Mouse (Mus musculus): ENCODE measurements around the gene Ago1. TPM values are rescaled to one million over a fixed set of nuclear protein-coding genes. Genes with fewer than 3 reads are reported as not detected.

The Ago1 gene
- polyA plus RNA-seq (2012; rRNA removed), result 60.7 and 90.1 TPM in 2 replicates

DNA sequence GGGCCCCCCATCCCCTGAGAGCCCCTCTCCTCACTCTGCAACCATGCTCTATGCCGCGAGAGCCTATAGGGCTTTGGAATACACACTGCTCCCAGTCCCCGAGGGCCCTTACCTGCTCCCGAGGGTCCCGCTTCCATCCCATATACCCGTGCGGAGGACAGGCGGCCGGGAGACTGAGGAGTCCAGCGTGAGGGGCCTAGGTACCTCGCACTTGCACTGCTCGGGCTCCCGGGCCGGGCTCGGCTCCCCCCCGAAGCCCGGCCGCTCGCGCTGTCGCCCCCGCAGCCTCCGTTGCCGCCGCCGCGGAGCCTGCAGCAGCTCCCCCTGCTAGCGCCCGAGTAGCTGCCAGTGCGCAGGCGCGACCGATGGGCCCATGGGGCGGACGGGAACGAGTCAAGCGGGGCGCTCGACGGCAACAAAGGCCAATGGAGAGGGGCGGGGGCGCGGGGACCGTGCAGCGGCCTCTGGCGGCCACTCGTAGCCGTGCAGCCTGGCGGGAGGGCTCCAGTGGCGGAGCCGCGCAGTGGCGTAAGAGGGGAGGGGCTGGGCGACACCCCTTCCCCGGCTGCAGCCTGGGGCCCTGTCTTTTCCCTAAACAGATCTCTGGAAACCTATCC lies at the start of gene Ago1:
Ago1 (minus strand) TSS at position 299 of the 617 bp plus-strand sequence.
- DNase-seq (ENCODE audit: low read depth), result peak; percentile 98
- TF ChIP-seq CTCF (IDR thresholded peaks at IDR 0.05; ENCODE audit: borderline replicate concordance, extremely low read depth, insufficient read depth, insufficient read length) (peak; percentile 98), POLR2A (IDR thresholded peaks at IDR 0.05; ENCODE audit: borderline replicate concordance, extremely low read depth, insufficient read depth, insufficient read length, poor library complexity, severe bottlenecking) (peak; percentile 93)

DNA sequence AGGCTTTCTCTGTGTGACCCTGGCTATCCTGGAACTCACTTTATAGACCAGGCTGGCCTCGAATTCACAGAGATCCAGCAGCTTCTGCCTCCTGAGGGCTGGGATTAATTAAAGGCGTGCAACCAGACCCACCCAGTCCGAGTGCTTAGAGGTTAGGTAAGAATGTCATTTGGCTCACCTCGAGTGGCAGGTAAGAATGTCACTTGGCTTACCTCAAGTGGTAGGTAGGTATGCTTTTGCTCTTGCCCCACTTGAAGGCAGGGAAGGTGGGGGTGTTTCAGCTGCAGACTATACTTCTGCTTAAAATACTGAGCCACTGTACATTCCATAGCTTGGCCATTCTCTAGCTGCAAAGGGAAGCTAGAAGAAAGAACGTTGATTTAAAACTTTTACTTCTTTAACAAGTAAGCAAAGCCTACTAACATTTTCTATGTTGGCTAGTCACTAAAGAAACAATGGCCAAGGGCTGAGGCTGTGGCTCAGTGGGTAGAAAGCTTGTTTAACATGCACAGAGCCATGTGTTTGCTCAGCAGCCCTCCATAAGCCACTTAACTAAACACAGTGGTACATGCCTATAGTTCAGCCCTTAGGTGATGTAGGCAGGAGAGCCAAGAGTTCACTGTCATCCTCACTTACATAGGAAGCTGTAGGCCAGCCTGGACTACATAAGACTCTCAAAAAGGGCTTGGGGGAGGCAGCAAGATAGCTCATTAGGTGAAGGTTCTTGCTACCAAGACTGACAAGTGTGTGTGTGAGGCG lies 44.1 kb upstream of the Ago1 start:
- DNase-seq (ENCODE audit: low read depth), result no peak
- TF ChIP-seq POLR2A (IDR thresholded peaks at IDR 0.05; ENCODE audit: borderline replicate concordance, extremely low read depth, insufficient read depth, insufficient read length, poor library complexity, severe bottlenecking) (no peak), CTCF (IDR thresholded peaks at IDR 0.05; ENCODE audit: borderline replicate concordance, extremely low read depth, insufficient read depth, insufficient read length) (no peak)

DNA sequence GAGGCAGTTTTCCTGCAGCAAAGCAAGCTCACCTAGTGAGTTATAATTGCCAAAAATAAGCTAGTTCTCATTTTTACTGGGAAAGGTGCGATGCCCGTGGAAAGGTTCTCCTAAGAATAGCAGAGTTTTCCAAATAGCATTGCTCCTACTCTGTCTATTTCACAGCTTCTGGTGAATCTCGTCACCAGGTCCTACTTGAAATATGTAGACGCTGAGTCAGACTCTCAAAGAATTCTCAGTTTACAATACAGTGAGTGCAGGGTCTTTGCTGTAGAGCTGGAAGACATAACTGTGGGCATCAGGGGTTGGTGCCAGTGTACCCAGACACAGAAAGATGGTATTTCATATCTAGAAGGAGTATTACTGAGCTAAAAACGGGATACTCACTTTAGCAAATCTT lies 42.6 kb upstream of the Ago1 start:
- no peak for DNase-seq (ENCODE audit: low read depth)

DNA sequence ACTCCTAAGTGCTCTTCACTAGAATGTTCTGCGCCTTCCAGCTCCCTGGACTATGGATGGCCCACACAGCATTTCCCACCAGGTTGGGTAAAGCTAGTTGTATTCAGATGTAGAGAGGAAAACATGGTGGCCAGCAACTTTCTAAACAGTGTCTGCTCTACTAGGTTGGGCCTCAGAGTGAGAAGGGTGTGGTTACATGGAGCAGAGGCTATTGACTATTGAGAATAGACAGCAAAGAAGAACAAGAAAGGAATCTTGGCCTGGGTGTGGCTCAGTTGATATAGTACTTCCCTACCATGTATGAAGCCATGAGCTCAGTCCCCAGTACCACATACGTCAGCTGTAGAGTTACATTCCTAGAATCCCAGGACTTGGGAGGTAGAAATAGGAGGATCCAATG lies 40.7 kb upstream of the Ago1 start:
- no peak for DNase-seq (ENCODE audit: low read depth)
- TF ChIP-seq CTCF (IDR thresholded peaks at IDR 0.05; ENCODE audit: borderline replicate concordance, extremely low read depth, insufficient read depth, insufficient read length) (no peak), POLR2A (IDR thresholded peaks at IDR 0.05; ENCODE audit: borderline replicate concordance, extremely low read depth, insufficient read depth, insufficient read length, poor library complexity, severe bottlenecking) (no peak)

More for the DNA sequence above, 42.6 kb upstream of the Ago1 start:
- TF ChIP-seq CTCF (IDR thresholded peaks at IDR 0.05; ENCODE audit: borderline replicate concordance, extremely low read depth, insufficient read depth, insufficient read length) (no peak), POLR2A (IDR thresholded peaks at IDR 0.05; ENCODE audit: borderline replicate concordance, extremely low read depth, insufficient read depth, insufficient read length, poor library complexity, severe bottlenecking) (no peak)

DNA sequence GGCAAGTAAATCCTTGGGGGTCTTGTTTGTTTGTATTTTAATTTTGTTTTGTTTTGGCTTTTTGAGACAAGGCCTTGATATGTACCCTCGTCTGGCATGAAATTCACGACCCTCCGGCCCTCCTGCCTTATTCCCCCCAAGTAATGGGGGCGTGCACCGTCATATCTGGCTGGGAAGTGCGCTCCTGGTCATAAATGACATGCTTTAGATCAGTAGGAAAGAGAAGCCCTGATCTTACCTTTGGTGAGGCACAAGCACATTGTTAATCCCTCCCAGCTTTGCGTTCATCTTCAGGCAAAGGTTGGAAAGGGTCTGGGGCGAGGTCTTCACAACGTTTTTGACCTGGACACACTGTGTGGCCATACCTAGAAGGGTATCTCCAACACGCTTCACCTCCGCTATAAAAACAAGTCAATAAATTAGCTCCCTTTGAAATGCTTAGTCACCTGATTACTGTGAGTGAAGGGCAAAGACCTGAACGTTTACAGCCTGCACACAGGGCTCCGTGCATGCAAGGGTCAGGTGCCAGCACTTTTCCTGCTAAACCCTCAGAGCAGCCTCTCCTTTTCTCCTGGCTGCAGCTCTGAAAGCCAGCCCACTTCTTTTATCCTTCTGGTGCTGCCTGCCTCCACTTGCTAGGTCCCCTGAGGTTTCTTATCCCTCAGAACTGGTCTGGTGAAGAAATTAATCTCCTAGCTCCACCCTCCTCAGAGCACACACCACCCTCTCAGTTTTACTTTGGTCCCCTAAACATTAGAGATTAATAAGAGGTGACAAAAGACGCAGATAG lies 39.9 kb upstream of the Ago1 start:
- no peak for TF ChIP-seq CTCF (IDR thresholded peaks at IDR 0.05; ENCODE audit: borderline replicate concordance, extremely low read depth, insufficient read depth, insufficient read length)
- TF ChIP-seq POLR2A (IDR thresholded peaks at IDR 0.05; ENCODE audit: borderline replicate concordance, extremely low read depth, insufficient read depth, insufficient read length, poor library complexity, severe bottlenecking), result no peak
- DNase-seq (ENCODE audit: low read depth), result no peak

DNA sequence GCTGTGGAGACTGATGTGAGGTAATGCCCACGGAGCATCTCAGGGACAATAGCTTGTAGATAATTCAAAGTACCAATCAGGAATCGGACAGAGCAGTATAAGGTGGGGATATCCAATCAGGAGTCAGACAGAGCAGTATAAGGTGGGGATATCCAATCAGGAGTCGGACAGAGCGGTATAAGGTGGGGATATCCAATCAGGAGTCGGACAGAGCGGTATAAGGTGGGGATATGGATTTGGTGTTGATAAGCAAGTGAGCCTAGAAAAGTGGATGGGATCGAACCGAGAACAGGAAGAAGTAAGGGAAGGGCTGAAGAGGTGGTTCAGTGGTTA lies 34.6 kb upstream of the Ago1 start:
- no peak for TF ChIP-seq POLR2A (IDR thresholded peaks at IDR 0.05; ENCODE audit: borderline replicate concordance, extremely low read depth, insufficient read depth, insufficient read length, poor library complexity, severe bottlenecking)
- no peak for TF ChIP-seq CTCF (IDR thresholded peaks at IDR 0.05; ENCODE audit: borderline replicate concordance, extremely low read depth, insufficient read depth, insufficient read length)
- no peak for DNase-seq (ENCODE audit: low read depth)

DNA sequence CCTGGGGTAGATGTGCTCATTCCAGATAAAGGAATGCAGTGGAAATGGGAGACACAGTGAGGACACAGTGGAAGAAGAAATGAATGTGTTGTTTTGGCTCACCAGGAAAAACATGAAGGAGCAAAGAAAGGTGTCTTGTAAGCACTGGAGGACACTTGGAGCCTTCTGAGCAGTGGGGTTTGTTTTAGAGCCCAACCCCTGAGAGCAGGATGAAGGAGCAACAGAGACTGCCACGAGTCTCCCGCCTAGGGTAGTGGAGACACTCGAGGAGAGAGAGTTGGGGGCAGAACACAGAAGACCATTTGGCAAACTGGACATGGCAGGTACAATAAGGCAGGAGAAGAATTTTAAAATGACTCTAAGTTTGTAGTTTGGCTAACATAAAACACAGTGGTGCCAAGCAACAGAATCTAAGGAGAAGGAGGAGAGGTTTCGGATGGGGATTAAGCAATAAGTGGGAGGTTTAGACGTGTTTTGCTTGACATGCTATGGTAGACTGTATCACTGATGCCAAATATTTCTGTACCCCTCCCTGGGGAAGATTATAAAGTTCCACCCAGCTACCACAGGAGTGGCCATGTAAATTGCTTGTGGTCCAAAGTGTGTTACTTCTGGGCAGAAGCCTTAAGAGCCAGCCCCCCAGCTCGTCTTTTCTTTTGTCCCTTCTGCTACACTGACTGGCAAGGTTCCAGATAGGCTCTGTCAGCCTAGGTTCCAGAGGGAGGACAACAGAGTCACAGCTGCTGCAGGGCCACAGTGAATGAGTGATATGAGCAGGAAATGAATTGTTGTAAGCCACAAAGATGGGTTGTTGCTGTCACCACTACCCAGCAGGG lies 34.0 kb upstream of the Ago1 start:
- peak; percentile 54 for DNase-seq (ENCODE audit: low read depth)
- TF ChIP-seq CTCF (IDR thresholded peaks at IDR 0.05; ENCODE audit: borderline replicate concordance, extremely low read depth, insufficient read depth, insufficient read length), result no peak
- no peak for TF ChIP-seq POLR2A (IDR thresholded peaks at IDR 0.05; ENCODE audit: borderline replicate concordance, extremely low read depth, insufficient read depth, insufficient read length, poor library complexity, severe bottlenecking)

DNA sequence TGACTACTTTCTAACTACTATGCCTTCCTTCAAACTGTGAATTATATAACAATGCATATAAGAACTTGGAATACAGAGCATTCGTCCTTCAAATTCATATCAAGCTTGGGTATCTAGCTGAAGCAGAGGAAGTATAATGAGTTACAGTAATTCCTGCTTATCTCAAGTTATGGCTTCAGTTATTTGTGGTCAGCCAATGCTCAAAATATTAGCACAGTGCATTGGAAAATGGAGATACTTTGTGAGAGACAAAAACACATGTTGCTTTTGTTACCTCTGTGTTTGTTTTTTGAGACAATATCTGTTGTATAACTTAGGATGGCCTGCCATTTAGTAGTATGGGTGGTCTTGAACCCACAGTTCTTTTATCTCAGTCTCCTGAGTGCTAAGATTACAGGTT lies 30.2 kb upstream of the Ago1 start:
- no peak for DNase-seq (ENCODE audit: low read depth)
- TF ChIP-seq CTCF (IDR thresholded peaks at IDR 0.05; ENCODE audit: borderline replicate concordance, extremely low read depth, insufficient read depth, insufficient read length) (no peak), POLR2A (IDR thresholded peaks at IDR 0.05; ENCODE audit: borderline replicate concordance, extremely low read depth, insufficient read depth, insufficient read length, poor library complexity, severe bottlenecking) (no peak)

DNA sequence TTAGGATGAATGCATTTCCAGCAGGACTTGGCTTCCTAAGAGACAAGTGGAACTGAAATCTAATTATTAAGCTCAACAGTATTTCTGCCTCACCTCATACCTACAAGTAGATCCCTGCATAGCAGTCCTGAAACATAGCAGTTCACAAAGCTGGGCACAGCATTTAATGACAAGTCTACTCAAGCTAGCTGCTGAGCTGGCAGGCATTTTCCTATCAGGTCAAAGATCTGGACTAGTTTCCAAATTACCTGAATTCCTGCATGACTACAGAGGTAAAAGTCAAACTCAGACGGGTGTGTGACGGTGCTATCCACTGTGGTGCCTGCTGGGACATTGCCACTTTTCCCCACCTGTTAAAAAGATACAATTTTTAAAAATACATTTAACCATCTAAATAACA lies 28.6 kb upstream of the Ago1 start:
- TF ChIP-seq POLR2A (IDR thresholded peaks at IDR 0.05; ENCODE audit: borderline replicate concordance, extremely low read depth, insufficient read depth, insufficient read length, poor library complexity, severe bottlenecking) (no peak), CTCF (IDR thresholded peaks at IDR 0.05; ENCODE audit: borderline replicate concordance, extremely low read depth, insufficient read depth, insufficient read length) (no peak)
- no peak for DNase-seq (ENCODE audit: low read depth)

DNA sequence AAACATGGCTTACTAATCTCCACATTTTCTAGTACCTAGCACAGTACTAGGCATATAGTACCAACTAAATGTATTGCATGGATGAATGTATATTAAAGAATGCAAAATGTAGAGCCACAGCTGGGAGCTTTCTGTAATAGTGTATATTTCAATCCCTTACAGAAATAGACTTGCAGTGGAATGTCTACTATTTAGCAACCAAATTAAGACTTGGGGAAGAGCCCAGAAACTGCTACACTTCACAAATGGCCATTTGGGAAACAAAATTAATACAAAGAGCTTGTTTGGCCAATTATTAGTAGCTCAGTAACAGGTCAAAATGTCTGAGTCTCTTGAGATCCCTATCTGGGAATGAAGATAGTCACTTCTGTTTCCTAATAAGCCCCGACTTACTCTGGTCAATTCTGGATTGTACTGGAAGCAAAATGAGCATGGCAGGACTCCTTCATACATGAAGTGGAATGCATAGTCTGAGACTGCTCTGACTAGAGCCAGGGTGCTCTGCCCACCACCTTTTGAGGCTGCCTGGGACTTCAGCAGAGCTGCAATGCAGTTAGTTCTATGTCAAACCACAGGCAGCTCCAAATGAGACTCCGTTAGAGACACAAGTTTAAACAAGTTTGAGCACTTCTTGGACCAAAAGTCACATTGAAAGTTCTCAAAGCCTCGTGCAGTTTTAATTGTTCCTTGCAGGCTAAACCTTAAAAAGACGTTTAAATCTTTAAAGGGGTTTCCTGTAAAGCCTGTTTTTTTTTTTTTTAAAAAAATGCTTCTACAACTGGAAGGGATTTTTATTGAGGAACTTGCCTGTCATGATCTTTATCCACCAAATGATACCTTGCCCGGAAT lies 27.8 kb upstream of the Ago1 start:
- no peak for DNase-seq (ENCODE audit: low read depth)
- no peak for TF ChIP-seq POLR2A (IDR thresholded peaks at IDR 0.05; ENCODE audit: borderline replicate concordance, extremely low read depth, insufficient read depth, insufficient read length, poor library complexity, severe bottlenecking)
- no peak for TF ChIP-seq CTCF (IDR thresholded peaks at IDR 0.05; ENCODE audit: borderline replicate concordance, extremely low read depth, insufficient read depth, insufficient read length)

Data from brain, embryonic 14.5 days (tissue).